Mouse (Mus musculus) adrenal gland, adult 2 months (tissue): Measurements from ENCODE around the gene Gng12. TPM values are rescaled to one million over a fixed set of nuclear protein-coding genes. Genes with fewer than 3 reads are reported as not detected.
"Not testable (repeated sequence)": the region's sequence is repeated elsewhere in the genome, so short reads cannot be mapped to it uniquely, and the experiment has no call there.

Experiments used
- DNase-seq: peaks from one replicate; pipeline ENCODE4 v3.0.0; 2021
- polyA plus RNA-seq: library from polyadenylated mRNA; depleted of rRNA; stranded (reverse); fragments of >200 nt; gene quantifications from 2 replicates; pipeline ENCODE4 v1.2.3, GENCODE M21; 2012
- total RNA-seq, 2 experiments: library from RNA; stranded (reverse); gene quantifications; 2 replicates each; pipeline ENCODE4 v1.2.3; 2021

Gng12 gene
- total and polyA plus RNA-seq, 3 experiments: 7.6 to 88.4 (median 62.0) TPM

GRCm38 (mm10) chr6:66992232-66992631 lies 96.0 kb downstream of the Gng12 start:
- DNase-seq: peak; percentile 53

- no peak for DNase-seq
These were observed 96.6 kb downstream of the Gng12 start for GRCm38 (mm10) chr6:66992786-66993185.

- no peak for DNase-seq
These were observed 98.8 kb downstream of the Gng12 start for GRCm38 (mm10) chr6:66994981-66995380.

GRCm38 (mm10) chr6:66995825-66996224 lies 99.6 kb downstream of the Gng12 start:
- DNase-seq: no peak

- no peak for DNase-seq
These were observed 100.1 kb downstream of the Gng12 start for GRCm38 (mm10) chr6:66996257-66996656.

- DNase-seq: peak; percentile 81
These were observed 102.4 kb downstream of the Gng12 start for GRCm38 (mm10) chr6:66998645-66999044.

- no peak for DNase-seq
These were observed 103.6 kb downstream of the Gng12 start for GRCm38 (mm10) chr6:66999800-67000199.

GRCm38 (mm10) chr6:67009888-67010287 lies 113.7 kb downstream of the Gng12 start:
- no peak for DNase-seq

GRCm38 (mm10) chr6:67010370-67011216 lies 114.4 kb downstream of the Gng12 start:
- DNase-seq: no peak

GRCm38 (mm10) chr6:67011217-67011518 lies 115.0 kb downstream of the Gng12 start:
- DNase-seq: no peak

- no peak for DNase-seq
These were observed 117.2 kb downstream of the Gng12 start for GRCm38 (mm10) chr6:67013293-67013948.

- DNase-seq: no peak
These were observed 117.9 kb downstream of the Gng12 start for GRCm38 (mm10) chr6:67013949-67014678.

- peak; percentile 67 for DNase-seq
These were observed 118.5 kb downstream of the Gng12 start for GRCm38 (mm10) chr6:67014679-67015075.

GRCm38 (mm10) chr6:67015739-67016519 lies 119.7 kb downstream of the Gng12 start:
- no peak for DNase-seq

- DNase-seq: no peak
These were observed 120.4 kb downstream of the Gng12 start for GRCm38 (mm10) chr6:67016520-67017111.

- no peak for DNase-seq
These were observed 122.2 kb downstream of the Gng12 start for GRCm38 (mm10) chr6:67018365-67018764.

- DNase-seq: not testable (repeated sequence)
These were observed 122.8 kb downstream of the Gng12 start for GRCm38 (mm10) chr6:67019001-67019400.

- no peak for DNase-seq
These were observed 125.1 kb downstream of the Gng12 start for GRCm38 (mm10) chr6:67021308-67021707.

GRCm38 (mm10) chr6:67023729-67024128 lies 127.5 kb downstream of the Gng12 start:
- DNase-seq: no peak

- DNase-seq: no peak
These were observed 130.5 kb downstream of the Gng12 start for GRCm38 (mm10) chr6:67026661-67027060.

GRCm38 (mm10) chr6:67027438-67028142 lies 131.4 kb downstream of the Gng12 start:
- peak; percentile 62 for DNase-seq
